Comparison of ENCODE assay signal across 1 mouse cellular context in genomic region chr11:57984343-57984666, GRCm38 (mm10).
A peak's percentile ranks its signal among the peaks of the same experiment; 100 is the strongest.
TF ChIP-seq lines count a peak whose summit lies in the region.

No protein-coding gene starts in this region.

TF ChIP-seq in MEL, 35 proteins besides CTCF, POLR2A, EP300 and RAD21 (continued from another document):
- no peak for TF ChIP-seq GABPA (IDR thresholded peaks at IDR 0.05; ENCODE audit: low read depth, low read length)
- TF ChIP-seq TBP (IDR thresholded peaks at IDR 0.05; ENCODE audit: low read depth, low read length), result no peak
- TF ChIP-seq MYC (IDR thresholded peaks at IDR 0.05; ENCODE audit: low read depth, low read length), result no peak; the same call in 1 of the 2 replicates
- TF ChIP-seq MXI1 (IDR thresholded peaks at IDR 0.05; ENCODE audit: low read depth, low read length), result no peak; the same call in 1 of the 2 replicates
- TF ChIP-seq NRF1 (IDR thresholded peaks at IDR 0.05; ENCODE audit: insufficient read depth, low read depth, low read length, poor library complexity, severe bottlenecking), result no peak
- TF ChIP-seq CHD1 (IDR thresholded peaks at IDR 0.05; ENCODE audit: low read depth, low read length), result no peak
- TF ChIP-seq MAX (IDR thresholded peaks at IDR 0.05; ENCODE audit: low read length), result no peak
- TF ChIP-seq USF2 (IDR thresholded peaks at IDR 0.05; ENCODE audit: borderline replicate concordance in 1 of 2, insufficient read depth in 1 of 2, low read depth in 1 of 2, low read length in 2 of 2), result no peak
- peak; percentile 77 for TF ChIP-seq GATA1 (IDR thresholded peaks at IDR 0.05; ENCODE audit: low read depth, low read length)
- no peak for TF ChIP-seq RCOR1 (IDR thresholded peaks at IDR 0.05; ENCODE audit: low read depth, low read length)
- peak; percentile 39; the same call in 1 of the 2 replicates for TF ChIP-seq TCF12 (IDR thresholded peaks at IDR 0.05; ENCODE audit: low read depth, low read length)
- TF ChIP-seq HCFC1 (IDR thresholded peaks at IDR 0.05; ENCODE audit: low read depth, low read length), result no peak
- peak; percentile 95 for TF ChIP-seq ZKSCAN1 (IDR thresholded peaks at IDR 0.05; ENCODE audit: low read depth, low read length)
